Mouse (Mus musculus) limb, embryonic 14.5 days (tissue): Measurements from ENCODE around the gene Otos. TPM values are rescaled to one million over a fixed set of nuclear protein-coding genes. Genes with fewer than 3 reads are reported as not detected.

Experiments used
- ATAC-seq: fragments of 200-750 bp; cut with Nextera tagmentation; 2 replicates; pipeline ENCODE4 v1.8.0; 2017; ENCODE audit warnings: low read depth, moderate number of reproducible peaks, moderate TSS enrichment; ENCODE audit not compliant: low FRiP score
- DNase-seq: peaks from one replicate; pipeline ENCODE4 v3.0.0-alpha.2; 2015; ENCODE audit warnings: low spot score
- H3K27ac ChIP-seq: fragments of 300-500 bp; sonication (generic); replicated peaks from 2 replicates; pipeline ENCODE4 v1.5.1; 2014; ENCODE audit warnings: low read depth, mild to moderate bottlenecking, low read length, moderate library complexity, mixed read lengths
- H3K27me3 ChIP-seq: fragments of 300-500 bp; sonication (generic); 2 replicates; pipeline ENCODE4 v1.6.1; 2014; ENCODE audit warnings: low read length, mixed read lengths; ENCODE audit not compliant: control insufficient read depth, insufficient read depth
- H3K36me3 ChIP-seq: fragments of 300-500 bp; sonication (generic); 2 replicates; pipeline ENCODE4 v1.6.1; 2014; ENCODE audit warnings: mild to moderate bottlenecking, low read length, moderate library complexity, mixed read lengths; ENCODE audit not compliant: control insufficient read depth, insufficient read depth
- H3K4me1 ChIP-seq: fragments of 300-500 bp; sonication (generic); 2 replicates; pipeline ENCODE4 v1.6.1; 2014; ENCODE audit warnings: antibody characterized with exemption, low read length, mixed read lengths; ENCODE audit not compliant: control insufficient read depth, insufficient read depth
- H3K4me2 ChIP-seq: fragments of 300-500 bp; sonication (generic); replicated peaks from 2 replicates; pipeline ENCODE4 v1.6.1; 2014; ENCODE audit warnings: low read depth, mild to moderate bottlenecking, low read length, moderate library complexity; ENCODE audit not compliant: severe bottlenecking
- H3K4me3 ChIP-seq: fragments of 300-500 bp; sonication (generic); replicated peaks from 2 replicates; pipeline ENCODE4 v1.5.1; 2014; ENCODE audit warnings: low read length
- H3K9ac ChIP-seq: fragments of 300-500 bp; sonication (generic); 2 replicates; pipeline ENCODE4 v1.6.1; 2014; ENCODE audit warnings: mild to moderate bottlenecking, low read depth, low read length, moderate library complexity; ENCODE audit not compliant: severe bottlenecking
- H3K9me3 ChIP-seq: fragments of 300-500 bp; sonication (generic); 2 replicates; pipeline ENCODE4 v1.6.1; 2016; ENCODE audit warnings: low read length; ENCODE audit not compliant: control insufficient read depth
- POLR2A ChIP-seq: fragments of 200-500 bp; IDR thresholded peaks from 2 replicates; pipeline ENCODE4 v1.8.0; 2012; ENCODE audit warnings: inconsistent platforms, mild to moderate bottlenecking, moderate library complexity, borderline replicate concordance; ENCODE audit not compliant: insufficient read depth, insufficient read length; ENCODE audit errors: extremely low read depth
- WGBS: fragments of 180-500 bp; shearing (Covaris S2); extraction: QIAGEN DNeasy Blood & Tissue Kit; methylation state at CpG from one replicate; pipeline ENCODE4 v1.1.7; 2014; 5-methylcytosine and 5-hydroxymethylcytosine counted together
- polyA plus RNA-seq, 2 experiments: library from polyadenylated mRNA; depleted of rRNA in 1 of 2; stranded (reverse) in 1 of 2; unstranded in 1 of 2; fragments of >200 nt; fragmentation: Nextera tagmentation in 1 of 2; extraction: Ambion mirVana in 1 of 2; gene quantifications; 2 replicates each; pipeline versions ENCODE4 v1.2.1 to v1.2.3; 2012 to 2014

The Otos gene
- polyA plus RNA-seq, 2 experiments, result 0.19 TPM; not detected in 1

- H3K4me2 ChIP-seq, result no peak overlapping the region
- no peaks in the 10 kb centered on the region for H3K9me3 ChIP-seq
- ATAC-seq, result no peak
- no peak for DNase-seq
- no peaks in the 10 kb centered on the region for H3K27me3 ChIP-seq
- TF ChIP-seq POLR2A, result no peak
- no peak overlapping the region for H3K4me3 ChIP-seq
- WGBS, result 62% methylated on average over 2 of the region's 2 CpGs
- H3K36me3 ChIP-seq, result no peaks in the 10 kb centered on the region
- no peak overlapping the region for H3K9ac ChIP-seq
- no peaks in the 10 kb centered on the region; the same call in 1 of the 2 replicates for H3K4me1 ChIP-seq
- no peak overlapping the region for H3K27ac ChIP-seq
These were observed 6.0 kb upstream of the Otos start for GRCm38 (mm10) chr1:92654676-92655075.

GRCm38 (mm10) chr1:92653179-92653578, 4.5 kb upstream of the Otos start:
- H3K4me3 ChIP-seq, result no peak overlapping the region
- WGBS, result 82% methylated on average over 3 of the region's 3 CpGs
- no peaks in the 10 kb centered on the region for H3K36me3 ChIP-seq
- H3K4me1 ChIP-seq, result no peaks in the 10 kb centered on the region; the same call in 1 of the 2 replicates
- ATAC-seq (no peak), DNase-seq (no peak)
- no peak overlapping the region for H3K9ac ChIP-seq
- H3K27me3 ChIP-seq, result no peaks in the 10 kb centered on the region
- no peak for TF ChIP-seq POLR2A
- H3K27ac ChIP-seq, result no peak overlapping the region
- no peak overlapping the region for H3K4me2 ChIP-seq
- H3K9me3 ChIP-seq, result no peaks in the 10 kb centered on the region

GRCm38 (mm10) chr1:92651467-92651866, 2.8 kb upstream of the Otos start:
- no peak for ATAC-seq
- Histone ChIP-seq H3K9me3 (no peaks in the 10 kb centered on the region), H3K4me1 (no peaks in the 10 kb centered on the region; the same call in 1 of the 2 replicates), H3K9ac (no peak overlapping the region), H3K27ac (no peak overlapping the region), H3K4me2 (no peak overlapping the region), H3K4me3 (no peak overlapping the region), H3K27me3 (no peaks in the 10 kb centered on the region), H3K36me3 (no peaks in the 10 kb centered on the region)
- TF ChIP-seq POLR2A, result no peak
- WGBS, result 67% methylated on average over 3 of the region's 3 CpGs
- DNase-seq, result no peak

- ATAC-seq (no peak), DNase-seq (no peak)
- Histone ChIP-seq H3K27me3 (no peaks in the 10 kb centered on the region), H3K4me1 (no peaks in the 10 kb centered on the region; the same call in 1 of the 2 replicates), H3K9ac (no peak overlapping the region), H3K27ac (no peak overlapping the region), H3K36me3 (no peaks in the 10 kb centered on the region), H3K9me3 (no peaks in the 10 kb centered on the region), H3K4me2 (no peak overlapping the region), H3K4me3 (no peak overlapping the region)
- 54% methylated on average over 10 of the region's 10 CpGs for WGBS
- no peak for TF ChIP-seq POLR2A
These were observed 444 bp downstream of the Otos start for GRCm38 (mm10) chr1:92648197-92648596.

- H3K9me3 ChIP-seq, result no peaks in the 10 kb centered on the region
- H3K9ac ChIP-seq, result no peak overlapping the region
- peak; percentile 87 for DNase-seq
- no peaks in the 10 kb centered on the region for H3K27me3 ChIP-seq
- no peak overlapping the region for H3K4me2 ChIP-seq
- ATAC-seq, result peak; percentile 48; the same call in 1 of the 2 replicates
- H3K36me3 ChIP-seq, result no peaks in the 10 kb centered on the region
- H3K4me3 ChIP-seq, result no peak overlapping the region
- whole genome bisulfite sequencing, result 8% methylated on average over 8 of the region's 8 CpGs
- H3K27ac ChIP-seq, result no peak overlapping the region
- no peak for TF ChIP-seq POLR2A
- no peaks in the 10 kb centered on the region; the same call in 1 of the 2 replicates for H3K4me1 ChIP-seq
These were observed 889 bp downstream of the Otos start for GRCm38 (mm10) chr1:92647752-92648151.

- no peak for TF ChIP-seq POLR2A
- DNase-seq (no peak), ATAC-seq (no peak)
- Histone ChIP-seq H3K27ac (no peak overlapping the region), H3K4me2 (no peak overlapping the region), H3K36me3 (no peaks in the 10 kb centered on the region), H3K4me1 (no peaks in the 10 kb centered on the region; the same call in none of the 2 replicates), H3K4me3 (no peak overlapping the region), H3K9me3 (no peaks in the 10 kb centered on the region), H3K27me3 (no peaks in the 10 kb centered on the region), H3K9ac (no peak overlapping the region)
- WGBS, result 71% methylated on average over 4 of the region's 4 CpGs
These were observed 1.6 kb downstream of the Otos start for GRCm38 (mm10) chr1:92647026-92647425.
